Mouse (Mus musculus) gastrocnemius, postnatal 4 days (tissue): ENCODE data around the gene Mff. TPM values are rescaled to one million over a fixed set of nuclear protein-coding genes. Genes with fewer than 3 reads are reported as not detected.

Experiments
- DNase-seq, 2 experiments: peaks; one replicate each; pipeline ENCODE4 v3.0.0; 2021 to 2022; ENCODE audit warnings: low spot score in 2 of 2, mixed read lengths in 2 of 2
- total RNA-seq, 2 experiments: library from RNA; stranded (reverse); gene quantifications; 2 replicates each; pipeline ENCODE4 v1.2.3; 2021

Mff gene
- total RNA-seq, 2 experiments from 2014 or later, result 146 to 158 TPM

DNA sequence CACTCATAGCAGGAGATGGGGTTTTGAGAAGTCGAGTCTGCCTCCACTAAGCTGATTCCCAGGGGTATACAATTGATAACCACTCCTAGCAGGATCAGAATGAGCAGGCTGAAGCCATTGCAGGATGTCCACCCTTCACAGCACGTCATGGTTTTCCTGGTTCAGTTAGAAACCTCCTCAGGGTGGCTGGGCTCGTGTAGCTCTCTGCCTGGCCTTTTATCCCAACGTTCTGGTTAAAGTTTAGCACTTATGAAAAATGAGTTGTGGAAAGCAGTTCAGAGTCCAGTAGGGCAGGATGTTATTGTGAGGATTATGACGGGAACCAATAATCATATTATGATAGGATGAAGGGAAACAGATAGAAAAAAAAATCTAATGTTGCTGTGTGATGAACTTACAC is 43.6 kb downstream of the Mff start, which contains the start of gene Tm4sf20:
TSS of gene Tm4sf20 (minus strand) at position 193 of the 400 bp plus-strand sequence.
- no peak for DNase-seq

DNA sequence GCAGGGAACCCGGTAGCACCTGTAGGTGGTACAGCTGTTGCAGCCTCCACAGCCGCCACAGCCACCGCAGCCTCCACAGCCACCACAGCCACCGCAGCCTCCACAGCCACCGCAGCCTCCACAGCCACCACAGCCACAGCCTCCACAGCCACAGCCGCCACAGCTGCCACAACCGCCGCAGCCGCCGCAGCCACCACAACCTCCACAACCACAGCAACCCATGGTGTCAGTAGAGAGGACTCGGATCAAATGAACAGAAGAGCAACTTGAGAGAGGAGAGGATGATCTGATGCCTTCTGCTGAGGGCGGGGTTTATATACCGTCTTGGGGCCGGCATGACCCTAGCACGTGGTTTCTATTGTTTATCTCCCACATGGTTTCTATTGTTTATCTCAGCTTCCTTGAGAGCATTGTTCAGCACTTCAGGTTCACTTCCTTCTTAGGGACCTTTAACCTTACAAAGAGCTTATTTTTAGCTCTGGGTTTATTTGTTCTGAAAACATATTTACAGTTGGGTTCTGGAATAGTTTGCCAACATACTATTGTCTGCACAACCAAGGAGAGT is 46.4 kb downstream of the Mff start, which contains the start of gene Gm47791:
TSS of gene Gm47791 (minus strand) at position 222 of the 565 bp plus-strand sequence.
- DNase-seq, result no peak

DNA sequence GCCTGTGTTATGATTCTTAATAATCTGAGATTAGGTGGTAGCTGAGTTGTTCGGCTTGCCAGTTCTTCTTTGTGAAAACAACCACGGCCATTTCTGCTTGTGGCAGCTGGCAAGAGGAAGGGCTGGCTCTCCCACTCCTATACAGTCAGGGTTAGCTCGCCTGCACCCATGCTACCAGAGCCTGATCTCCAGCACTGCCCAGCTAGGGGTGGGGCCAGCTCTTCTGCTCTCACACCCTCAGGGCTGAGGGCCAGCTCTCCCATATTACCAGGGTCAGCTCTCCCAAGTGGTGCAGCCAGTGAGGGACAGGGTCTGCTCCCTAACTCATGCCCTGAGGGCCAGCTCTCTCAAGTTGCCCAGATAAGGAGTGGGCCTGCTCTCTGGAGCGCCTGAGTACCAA is 47.7 kb downstream of the Mff start:
- DNase-seq, result no peak

DNA sequence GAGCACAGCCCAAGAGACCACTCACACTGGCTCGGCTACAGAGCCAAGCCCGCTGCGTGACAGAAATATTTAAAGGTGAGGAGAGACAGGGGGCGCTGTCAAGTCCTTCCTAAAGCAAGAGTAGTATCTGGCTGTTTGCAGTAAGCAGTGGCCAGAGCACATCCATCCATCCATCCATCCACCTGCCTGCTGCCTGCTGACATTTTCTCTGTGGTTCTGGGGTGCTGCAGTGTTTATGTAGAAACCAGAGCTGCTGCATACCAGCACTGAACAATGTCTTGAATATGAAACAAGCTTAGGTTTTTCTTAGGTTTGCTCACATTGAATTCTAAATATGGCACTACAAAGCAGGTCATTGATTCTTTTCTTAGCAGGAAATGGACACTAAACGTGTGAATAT is 48.5 kb downstream of the Mff start:
- no peak for DNase-seq

DNA sequence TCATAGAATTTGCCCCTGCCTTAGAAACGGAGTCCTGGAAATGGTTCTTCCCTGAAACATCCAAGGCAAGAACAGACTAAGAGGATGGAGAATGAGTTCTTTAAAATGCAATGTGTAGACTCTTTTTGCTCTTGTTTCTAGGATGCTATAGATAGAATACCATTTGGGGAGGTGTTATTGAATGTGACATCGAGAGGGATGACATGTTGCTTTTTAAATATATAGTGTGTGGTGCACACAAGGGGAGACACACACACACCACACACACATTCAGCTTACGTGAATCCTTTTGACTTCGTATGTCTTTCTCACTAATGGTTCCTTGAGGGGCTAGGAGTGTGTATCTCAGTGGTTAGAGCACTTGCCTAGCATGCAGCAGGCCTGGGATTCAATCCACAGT is 50.6 kb downstream of the Mff start:
- no peak for DNase-seq

DNA sequence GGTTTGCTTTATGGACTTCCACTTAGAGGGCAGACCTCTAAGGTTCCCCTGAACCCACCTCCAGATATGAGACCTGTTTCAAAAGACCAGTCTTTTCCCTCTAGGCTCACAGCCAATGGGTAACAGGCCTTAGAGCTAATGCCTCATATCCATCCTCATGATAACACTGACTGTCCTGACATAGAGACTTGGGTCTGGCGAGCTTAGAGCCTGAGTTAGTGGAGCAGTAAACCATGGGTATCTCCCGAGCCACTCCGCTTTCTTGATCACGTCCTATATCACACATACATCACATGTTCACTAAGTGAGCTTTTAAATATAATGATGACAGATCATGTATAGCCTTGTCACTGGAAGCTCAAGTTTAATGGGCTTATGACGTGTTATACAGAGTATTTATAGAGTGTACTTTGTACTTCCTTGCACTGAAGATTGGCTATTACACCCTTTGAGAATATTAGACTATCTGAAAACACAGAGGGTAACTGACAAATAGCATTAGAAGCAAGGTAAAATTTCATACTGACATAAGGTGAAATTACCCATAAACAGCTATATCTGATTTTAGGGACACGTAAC is 54.8 kb downstream of the Mff start:
- no peak for DNase-seq

DNA sequence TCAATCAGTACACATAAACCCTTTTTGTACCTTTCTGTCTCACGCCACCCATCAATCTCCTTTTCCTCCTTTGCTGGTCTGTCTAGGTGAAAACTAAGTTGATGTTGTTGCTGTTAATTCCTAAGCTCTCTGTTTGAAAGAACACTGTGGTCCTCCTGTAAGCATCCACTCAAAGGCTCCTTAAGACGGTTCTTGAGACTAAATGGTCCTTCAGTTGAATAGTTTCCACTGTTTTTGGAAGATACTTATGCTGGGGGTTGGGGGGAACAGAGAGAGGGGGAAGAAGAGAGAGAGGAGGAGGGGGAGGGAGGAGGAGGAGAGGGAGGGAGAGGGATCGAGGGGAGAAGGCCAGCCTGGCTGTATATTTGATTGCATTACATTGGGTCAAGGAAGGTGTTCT is 58.9 kb downstream of the Mff start:
- DNase-seq, result no peak

DNA sequence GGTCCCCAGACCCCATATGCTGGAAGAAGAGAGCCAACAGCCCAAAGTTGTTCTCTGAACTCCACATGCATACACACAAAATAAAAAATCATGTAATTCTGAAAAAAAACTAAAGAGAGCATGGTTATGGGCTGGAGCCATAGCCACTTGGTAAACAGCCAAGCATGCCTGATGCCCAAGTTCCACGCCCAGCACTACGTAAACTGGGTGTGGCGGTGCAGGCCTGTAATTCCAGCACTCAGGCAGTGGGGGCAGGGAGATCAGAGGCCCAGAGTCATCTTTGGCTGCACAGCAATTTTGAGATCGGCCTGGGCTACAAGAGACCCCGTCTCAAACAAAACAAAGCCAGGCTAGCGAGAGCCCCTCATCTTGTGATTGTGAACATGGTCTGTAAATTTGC is 60.9 kb downstream of the Mff start:
- DNase-seq, result no peak

DNA sequence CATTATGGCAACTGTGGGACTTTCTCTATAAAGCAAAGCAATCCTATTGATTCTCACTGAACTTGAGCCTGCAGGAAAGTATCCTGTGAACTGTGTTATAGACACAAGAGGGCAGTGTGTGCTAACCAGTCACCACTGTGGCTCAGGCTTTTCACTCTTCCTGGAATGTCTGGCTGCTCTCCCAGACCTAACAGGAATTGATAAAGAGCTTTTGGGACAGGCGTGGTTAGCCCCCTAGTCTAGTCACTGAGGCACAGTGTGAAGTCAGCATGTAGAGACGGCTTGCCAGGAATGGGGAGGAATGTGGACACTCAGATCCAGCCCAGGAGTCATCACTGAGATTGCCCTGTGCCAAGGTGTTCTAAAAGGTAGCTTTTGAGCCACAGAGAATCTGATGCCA is 62.7 kb downstream of the Mff start:
- peak; percentile 22 to 53 for DNase-seq

DNA sequence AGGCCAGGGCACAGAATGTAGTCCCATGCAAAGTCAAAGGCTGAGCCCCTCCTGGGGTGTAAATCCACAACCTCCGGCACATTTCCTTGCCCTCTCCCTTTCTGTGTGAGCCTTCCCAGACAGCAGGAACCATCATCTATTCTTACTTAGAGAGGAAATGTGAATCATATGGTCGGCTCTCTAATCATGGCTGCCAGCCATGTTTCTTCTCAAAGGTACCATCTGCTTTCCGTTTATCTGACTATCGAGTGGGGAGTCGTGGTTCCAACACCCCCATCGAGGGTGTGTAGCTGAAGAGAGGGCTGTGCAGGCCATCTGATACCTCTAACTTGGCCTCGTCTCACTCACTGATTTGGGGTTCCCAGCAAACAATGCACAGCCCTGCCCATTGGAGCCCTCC is 63.4 kb downstream of the Mff start:
- no peak for DNase-seq

DNA sequence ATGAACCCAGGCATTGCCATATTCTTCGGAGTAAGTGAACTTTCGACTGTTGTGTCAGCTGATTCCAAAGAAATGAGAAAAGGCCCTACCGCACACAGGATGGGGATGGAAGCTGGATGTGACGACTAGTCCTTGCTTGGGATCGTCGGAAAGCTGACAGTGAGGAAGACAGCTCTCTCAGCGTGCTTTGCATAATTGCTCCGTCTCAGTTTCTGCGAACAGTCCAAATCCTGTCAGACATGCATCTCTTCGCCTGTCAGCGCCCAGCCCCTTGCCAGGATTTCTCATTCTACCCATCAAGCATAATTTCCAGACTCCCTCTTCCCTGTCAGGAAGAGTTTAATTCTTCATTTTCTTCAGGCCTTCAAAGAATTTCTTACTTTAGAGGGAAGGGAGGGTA is 66.4 kb downstream of the Mff start:
- no peak for DNase-seq

DNA sequence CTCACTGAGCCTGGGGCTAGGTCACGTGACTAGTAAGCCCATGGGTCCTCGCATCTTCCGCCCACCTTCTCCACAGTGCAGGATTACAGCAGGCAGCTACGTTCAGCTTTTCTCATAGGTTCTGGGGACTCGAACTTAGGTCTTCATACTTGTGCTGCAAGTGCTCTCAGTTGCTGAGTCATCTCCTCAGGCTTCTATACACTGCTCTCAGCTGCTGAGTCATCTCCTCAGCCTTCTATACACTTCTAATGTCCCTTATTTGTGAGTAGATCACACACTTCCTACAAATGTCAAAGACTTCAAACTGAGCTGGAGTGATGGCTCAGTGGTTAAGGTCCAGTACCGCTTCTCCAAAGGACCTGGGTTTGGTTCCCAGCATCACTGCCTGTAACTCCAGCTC is 67.5 kb downstream of the Mff start:
- DNase-seq, result no peak

DNA sequence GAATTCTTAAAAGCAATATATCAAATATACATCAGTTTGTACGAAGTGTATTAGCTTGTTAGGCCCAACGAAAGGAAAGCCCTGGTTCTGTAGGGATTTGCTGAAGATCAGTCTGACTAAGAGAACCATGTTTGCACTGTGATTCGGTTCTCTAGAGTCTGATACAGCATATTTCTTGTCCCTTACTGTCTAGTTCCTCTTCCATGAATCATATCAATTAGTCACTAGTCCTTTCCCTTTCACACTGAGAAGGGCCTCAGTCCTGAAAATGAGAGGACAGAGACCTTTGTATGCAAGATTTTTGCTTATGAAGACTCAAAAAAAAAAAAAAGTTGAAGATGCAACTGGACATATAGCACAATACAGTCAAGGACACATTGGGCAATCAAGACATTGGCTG is 68.4 kb downstream of the Mff start:
- no peak for DNase-seq

DNA sequence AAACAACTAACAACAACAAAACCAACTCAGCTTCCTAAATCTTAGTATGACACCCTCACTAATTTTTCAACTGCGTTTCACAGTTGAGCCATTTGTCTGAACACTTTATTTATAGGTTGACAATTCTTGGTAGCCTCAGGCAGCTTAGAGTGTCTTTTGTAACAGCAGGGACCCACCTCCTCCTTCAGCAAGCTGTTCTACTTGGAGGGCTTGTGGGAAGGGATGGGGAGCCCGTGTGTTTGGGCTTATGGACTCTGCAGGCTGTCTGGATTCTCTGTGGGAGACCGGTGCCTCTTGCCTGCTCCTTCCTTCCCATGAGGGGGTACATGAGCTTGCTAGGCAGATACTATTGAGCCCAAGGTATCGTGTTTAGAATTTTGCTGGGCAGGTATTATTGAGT is 69.3 kb downstream of the Mff start:
- DNase-seq, result no peak

DNA sequence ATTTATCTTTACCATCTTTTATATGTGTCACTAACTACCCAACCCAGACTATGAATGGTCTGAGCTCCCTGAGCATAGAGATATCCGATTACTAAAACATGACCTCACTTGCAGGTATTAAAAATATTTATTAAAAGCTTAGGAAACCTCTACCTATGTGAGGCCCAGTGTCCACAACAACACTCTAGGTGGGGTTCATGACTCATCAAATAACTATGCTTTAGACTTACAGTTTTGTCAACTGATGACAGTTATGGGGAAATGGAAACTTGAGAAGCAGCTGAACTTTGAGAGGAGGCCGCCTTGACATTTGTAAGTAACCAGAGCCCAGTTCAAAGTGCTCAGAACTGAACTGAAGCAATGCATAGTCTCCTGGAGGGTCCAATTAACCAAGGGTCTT is 70.5 kb downstream of the Mff start:
- DNase-seq, result no peak

DNA sequence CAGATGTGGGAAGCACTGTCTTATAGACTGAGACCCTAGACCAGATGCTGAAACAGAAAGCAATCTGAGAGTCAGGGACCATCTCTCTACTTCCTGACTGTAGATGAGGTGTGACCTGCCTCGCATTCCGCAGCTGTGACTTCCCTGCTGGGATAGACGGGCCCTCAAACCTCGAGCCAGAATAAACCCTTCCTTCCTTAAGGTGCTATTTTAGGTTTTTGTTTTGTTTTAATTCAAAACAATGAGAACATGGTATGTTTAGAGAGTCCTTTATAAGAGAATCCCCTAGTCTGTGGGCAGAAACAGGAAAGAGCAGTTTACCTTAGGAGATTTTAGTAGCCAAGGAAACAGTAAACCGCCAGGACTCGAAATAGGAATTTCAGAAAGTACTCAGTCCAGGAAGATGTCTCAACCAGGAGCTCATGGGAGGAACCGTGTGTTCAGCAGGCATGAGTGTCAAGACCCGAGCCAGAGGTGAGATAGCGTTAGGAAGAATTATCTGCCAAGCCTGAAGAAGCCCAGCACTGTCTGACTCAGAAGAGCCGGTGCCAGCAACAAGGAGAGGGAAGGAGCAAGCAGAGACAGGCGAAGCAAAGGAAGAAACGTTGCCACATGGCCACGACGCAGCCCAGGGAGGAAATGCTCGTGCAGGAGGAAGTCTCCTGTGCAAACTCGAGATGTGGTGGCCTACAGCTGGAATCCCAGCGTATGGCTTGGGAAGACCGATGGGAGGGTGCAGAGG is 71.2 kb downstream of the Mff start:
- no peak for DNase-seq

DNA sequence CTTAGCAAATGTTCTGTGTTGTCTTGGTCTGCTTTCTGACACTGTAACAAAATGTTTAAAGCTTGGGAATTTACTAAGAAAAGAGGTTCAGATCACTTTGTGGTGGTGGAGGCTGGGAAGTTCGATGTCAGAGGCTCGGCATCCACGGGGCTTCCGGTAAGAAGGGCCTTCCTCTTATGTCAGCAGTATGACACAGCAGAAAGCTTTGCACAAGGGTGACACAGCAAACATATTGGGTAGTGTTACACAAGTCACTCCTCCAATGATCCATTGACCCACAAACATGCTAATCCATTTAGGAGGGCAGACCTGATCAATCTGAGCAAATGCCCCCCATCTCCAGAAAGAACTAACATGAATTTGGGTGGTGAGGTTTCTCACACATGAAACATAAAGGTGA is 72.4 kb downstream of the Mff start:
- no peak for DNase-seq

DNA sequence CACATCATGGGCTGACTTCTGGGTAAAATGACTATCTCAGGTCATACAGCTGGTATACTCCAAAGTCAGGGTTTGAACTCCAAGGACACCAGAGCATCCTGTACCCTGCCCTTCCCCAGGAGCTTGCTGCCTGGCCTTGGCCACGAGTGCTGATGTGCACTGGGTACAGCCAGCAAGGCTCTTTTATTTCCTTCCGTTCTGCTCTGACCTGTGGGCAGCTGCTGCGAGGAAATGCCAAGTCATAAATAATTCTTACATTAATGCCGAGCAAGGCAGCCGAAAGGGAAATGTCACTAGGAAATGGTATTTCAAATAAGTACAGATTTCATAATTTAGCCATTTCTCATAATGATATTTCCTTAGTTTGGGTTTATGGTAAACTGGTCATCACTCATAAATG is 73.6 kb downstream of the Mff start:
- DNase-seq, result no peak

DNA sequence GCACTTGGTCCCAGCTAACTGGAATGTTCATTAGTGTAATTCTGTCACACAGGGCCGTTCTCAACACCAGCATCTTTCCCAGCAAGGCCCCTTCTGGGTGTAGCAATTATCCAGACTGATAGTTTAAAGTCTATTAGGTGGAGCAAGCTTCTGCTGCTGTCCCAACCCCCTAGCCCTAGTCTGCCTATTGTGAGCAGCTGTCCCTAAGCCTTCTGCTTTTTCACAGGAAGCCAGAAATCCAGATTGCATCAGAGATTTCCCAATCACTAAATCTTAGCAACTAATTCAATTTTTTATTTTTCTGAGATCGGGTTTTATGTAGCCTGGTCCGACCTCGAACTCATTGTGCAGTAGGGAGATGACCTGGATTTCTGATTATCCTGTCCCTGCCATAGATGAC is 74.2 kb downstream of the Mff start:
- DNase-seq, result no peak

DNA sequence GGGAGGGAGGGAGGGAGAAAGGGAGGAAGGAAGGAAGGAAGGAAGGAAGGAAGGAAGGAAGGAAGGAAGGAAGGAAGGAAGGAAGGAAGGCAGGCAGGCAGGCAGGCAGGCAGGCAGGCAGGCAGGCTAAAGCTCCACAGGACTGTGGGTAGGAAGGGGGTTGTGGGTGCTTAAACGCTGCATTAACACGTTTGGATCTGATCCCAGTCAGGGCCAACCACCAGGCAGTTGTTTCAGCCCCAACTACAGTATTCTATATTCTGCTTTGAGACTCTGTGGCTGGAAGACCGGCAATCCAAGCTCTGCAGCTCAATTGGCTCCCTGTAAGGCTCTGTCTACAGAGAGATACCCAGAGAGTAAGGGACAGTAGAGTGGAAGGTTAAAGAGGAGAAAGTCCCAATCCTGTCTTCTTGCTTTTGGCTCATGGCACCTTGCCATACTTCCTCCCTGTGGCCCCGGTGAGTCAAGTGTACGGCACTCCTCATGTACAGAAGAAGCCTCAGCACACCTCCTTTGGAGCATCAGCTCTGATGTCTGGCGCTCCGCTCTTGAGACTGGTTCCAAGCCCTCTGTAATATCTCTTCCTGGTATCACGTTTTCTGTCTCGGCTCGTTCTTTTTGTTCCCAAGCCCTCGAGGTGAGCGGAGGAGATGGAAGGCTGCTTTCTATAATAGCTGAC is 76.6 kb downstream of the Mff start:
- no peak for DNase-seq
